Mouse (Mus musculus) intestine, embryonic 15.5 days (tissue): ENCODE measurements around the gene Clec11a. TPM values are rescaled to one million over a fixed set of nuclear protein-coding genes. Genes with fewer than 3 reads are reported as not detected.

ENCODE experiments used
- ATAC-seq: fragments of 200-750 bp; cut with Nextera tagmentation; 2 replicates; pipeline ENCODE4 v1.8.0; 2017; ENCODE audit warnings: moderate TSS enrichment, moderate library complexity
- H3K27ac ChIP-seq: fragments of 300-500 bp; sonication (generic); 2 replicates; pipeline ENCODE4 v1.5.1; 2015; ENCODE audit warnings: mild to moderate bottlenecking, inconsistent platforms
- H3K27me3 ChIP-seq: fragments of 300-500 bp; sonication (generic); replicated peaks from 2 replicates; pipeline ENCODE4 v1.6.1; 2015; ENCODE audit warnings: inconsistent platforms
- H3K36me3 ChIP-seq: fragments of 300-500 bp; sonication (generic); 2 replicates; pipeline ENCODE4 v1.6.1; 2015; ENCODE audit warnings: inconsistent platforms
- H3K4me1 ChIP-seq: fragments of 300-500 bp; sonication (generic); replicated peaks from 2 replicates; pipeline ENCODE4 v1.6.1; 2015; ENCODE audit warnings: inconsistent platforms
- H3K4me2 ChIP-seq: fragments of 300-500 bp; sonication (generic); replicated peaks from 2 replicates; pipeline ENCODE4 v1.6.1; 2015; ENCODE audit warnings: mild to moderate bottlenecking, inconsistent platforms
- H3K4me3 ChIP-seq: fragments of 300-500 bp; sonication (generic); replicated peaks from 2 replicates; pipeline ENCODE4 v1.5.1; 2015; ENCODE audit warnings: inconsistent platforms
- H3K9ac ChIP-seq: fragments of 300-500 bp; sonication (generic); 2 replicates; pipeline ENCODE4 v1.6.1; 2015; ENCODE audit warnings: inconsistent platforms
- H3K9me3 ChIP-seq: fragments of 300-500 bp; sonication (generic); 2 replicates; pipeline ENCODE4 v1.6.1; 2016; ENCODE audit warnings: inconsistent platforms
- WGBS: fragments of 180-500 bp; shearing (Covaris S2); methylation state at CpG from one replicate; pipeline ENCODE4 v1.1.7; 2015; 5-methylcytosine and 5-hydroxymethylcytosine counted together
- polyA plus RNA-seq: library from polyadenylated mRNA; unstranded; fragments of >200 nt; fragmentation: Nextera tagmentation; extraction: Ambion mirVana; gene quantifications from 2 replicates; pipeline ENCODE4 v1.2.1, GENCODE M21; 2015

Clec11a gene
- polyA plus RNA-seq, 1 experiment from 2014 or later, result 8.0 TPM

GRCm38 (mm10) chr7:44312484-44312883, 5.8 kb upstream of the Clec11a start:
- Histone ChIP-seq H3K4me2 (no peak overlapping the region), H3K27me3 (peaks cover 24% of the 10 kb centered on the region; the same call in 1 of the 2 replicates), H3K27ac (no peak overlapping the region), H3K9me3 (no peaks in the 10 kb centered on the region), H3K4me1 (peaks cover 12% of the 10 kb centered on the region), H3K36me3 (no peaks in the 10 kb centered on the region), H3K9ac (no peak overlapping the region; the same call in 1 of the 2 replicates), H3K4me3 (no peak overlapping the region)
- no peak for ATAC-seq
- 72% methylated on average over 16 of the region's 16 CpGs for WGBS

GRCm38 (mm10) chr7:44311713-44312304, 5.1 kb upstream of the Clec11a start:
- no peak overlapping the region for H3K9ac ChIP-seq
- H3K4me2 ChIP-seq, result peak overlapping the region; percentile 98; the same call in 1 of the 2 replicates
- peaks cover 24% of the 10 kb centered on the region; the same call in 1 of the 2 replicates for H3K27me3 ChIP-seq
- peaks cover 17% of the 10 kb centered on the region for H3K4me1 ChIP-seq
- ATAC-seq, result no peak
- 27% methylated on average over 6 of the region's 6 CpGs for WGBS
- H3K4me3 ChIP-seq, result no peak overlapping the region
- no peaks in the 10 kb centered on the region for H3K36me3 ChIP-seq
- H3K9me3 ChIP-seq, result no peaks in the 10 kb centered on the region
- no peak overlapping the region for H3K27ac ChIP-seq

GRCm38 (mm10) chr7:44310878-44311712, 4.4 kb upstream of the Clec11a start:
- 3% methylated on average over 37 of the region's 38 CpGs for WGBS
- Histone ChIP-seq H3K9ac (peak overlapping the region; percentile 50), H3K4me3 (peak overlapping the region; percentile 46), H3K36me3 (no peaks in the 10 kb centered on the region), H3K9me3 (no peaks in the 10 kb centered on the region), H3K4me1 (peaks cover 19% of the 10 kb centered on the region), H3K4me2 (peak overlapping the region; percentile 98), H3K27me3 (peaks cover 24% of the 10 kb centered on the region; the same call in 1 of the 2 replicates), H3K27ac (no peak overlapping the region)
- peak; percentile 35 for ATAC-seq

GRCm38 (mm10) chr7:44310285-44310877, 3.7 kb upstream of the Clec11a start:
- Histone ChIP-seq H3K9ac (peak overlapping the region; percentile 50), H3K27ac (no peak overlapping the region), H3K9me3 (no peaks in the 10 kb centered on the region), H3K4me1 (peaks cover 25% of the 10 kb centered on the region), H3K4me3 (peak overlapping the region; percentile 46), H3K36me3 (no peaks in the 10 kb centered on the region), H3K4me2 (peak overlapping the region; percentile 98), H3K27me3 (peaks cover 24% of the 10 kb centered on the region; the same call in 1 of the 2 replicates)
- peak; percentile 14 for ATAC-seq
- WGBS, result under 1% methylated on average over 38 of the region's 40 CpGs

GRCm38 (mm10) chr7:44309475-44310284, 3.0 kb upstream of the Clec11a start, which contains the start of gene Shank1:
Shank1 (plus strand) TSS chr7:44310253.
- Histone ChIP-seq H3K4me2 (peak within 1 kb of the TSS; percentile 98), H3K36me3 (no peaks in the 10 kb centered on the region), H3K4me1 (peaks cover 26% of the 10 kb centered on the region), H3K27me3 (peaks cover 24% of the 10 kb centered on the region; the same call in 1 of the 2 replicates), H3K9me3 (no peaks in the 10 kb centered on the region), H3K4me3 (peak within 1 kb of the TSS; percentile 46), H3K27ac (no peak within 1 kb of the TSS), H3K9ac (peak within 1 kb of the TSS; percentile 50)
- 25% methylated on average over 9 of the region's 22 CpGs for WGBS
- ATAC-seq, result no peak

GRCm38 (mm10) chr7:44307261-44308020, 739 bp upstream of the Clec11a start:
- 30% methylated on average over 9 of the region's 9 CpGs for WGBS
- Histone ChIP-seq H3K4me3 (no peak overlapping the region), H3K9ac (no peak overlapping the region), H3K4me2 (no peak overlapping the region), H3K4me1 (peaks cover 28% of the 10 kb centered on the region), H3K9me3 (no peaks in the 10 kb centered on the region), H3K27me3 (peaks cover 24% of the 10 kb centered on the region; the same call in 1 of the 2 replicates), H3K36me3 (no peaks in the 10 kb centered on the region), H3K27ac (peak overlapping the region; percentile 36; the same call in 1 of the 2 replicates)
- no peak for ATAC-seq

- H3K27me3 ChIP-seq, result peaks cover 13% of the 10 kb centered on the region; the same call in 1 of the 2 replicates
- peak overlapping the region; percentile 39 for H3K27ac ChIP-seq
- H3K9ac ChIP-seq, result no peak overlapping the region
- peak overlapping the region; percentile 79 for H3K4me2 ChIP-seq
- ATAC-seq, result no peak
- peaks cover 22% of the 10 kb centered on the region for H3K4me1 ChIP-seq
- H3K9me3 ChIP-seq, result no peaks in the 10 kb centered on the region
- peak overlapping the region; percentile 68 for H3K4me3 ChIP-seq
- no peaks in the 10 kb centered on the region for H3K36me3 ChIP-seq
- WGBS, result 12% methylated on average over 16 of the region's 16 CpGs
Observed at GRCm38 (mm10) chr7:44305686-44306085, 1.0 kb downstream of the Clec11a start.

GRCm38 (mm10) chr7:44304775-44305641, 1.7 kb downstream of the Clec11a start:
- Histone ChIP-seq H3K27me3 (peaks cover 8% of the 10 kb centered on the region; the same call in 1 of the 2 replicates), H3K9me3 (no peaks in the 10 kb centered on the region), H3K4me3 (peak overlapping the region; percentile 68), H3K4me1 (peaks cover 16% of the 10 kb centered on the region; the same call in 1 of the 2 replicates), H3K9ac (peak overlapping the region; percentile 87), H3K4me2 (peak overlapping the region; percentile 79), H3K27ac (peak overlapping the region; percentile 95), H3K36me3 (no peaks in the 10 kb centered on the region)
- under 1% methylated on average over 49 of the region's 49 CpGs for WGBS
- peak; percentile 96 for ATAC-seq

- Histone ChIP-seq H3K27me3 (peaks cover 8% of the 10 kb centered on the region; the same call in 1 of the 2 replicates), H3K27ac (peak overlapping the region; percentile 95), H3K9ac (peak overlapping the region; percentile 87), H3K4me1 (peaks cover 16% of the 10 kb centered on the region; the same call in 1 of the 2 replicates), H3K9me3 (no peaks in the 10 kb centered on the region), H3K4me2 (peak overlapping the region; percentile 79), H3K4me3 (peak overlapping the region; percentile 68), H3K36me3 (no peaks in the 10 kb centered on the region)
- ATAC-seq, result peak; percentile 24
- WGBS, result under 1% methylated on average over 25 of the region's 25 CpGs
Observed at GRCm38 (mm10) chr7:44304463-44304774, 2.3 kb downstream of the Clec11a start.
